16 mouse cellular contexts compared by ENCODE assay signal in genomic region chr11:44884337-44884736, GRCm38 (mm10).
"Had no signal": no experiment of that assay in that cellular context is flagged by ENCODE, and none has a peak within 500 bp of the region (broad histone marks: within the 10 kb centered on the region; RNA-seq: fewer than 3 reads in every experiment).

No protein-coding gene starts in this region.

- H3K36me3 ChIP-seq: liver, embryonic 13.5 days; midbrain, embryonic 12.5 days; midbrain, embryonic 15.5 days; stomach, embryonic 15.5 days had no signal

- DNase-seq: kidney, adult 18-20 months; layer of hippocampus, postnatal 36 days; liver, embryonic 13.5 days; lung, adult 2 months; lung, postnatal 14 days; retina, postnatal 1 day; right cerebral cortex, postnatal 25 days; spleen, adult 18-20 months; thymus, postnatal 25 days had no signal

- ATAC-seq: midbrain, embryonic 15.5 days had no signal

- H3K4me1 ChIP-seq: liver, embryonic 13.5 days; stomach, embryonic 15.5 days had no signal

- H3K4me3 ChIP-seq: left cerebral cortex, adult 2 months; liver, embryonic 13.5 days; midbrain, embryonic 12.5 days; midbrain, embryonic 15.5 days; myocyte; neural tube, embryonic 13.5 days; stomach, embryonic 15.5 days had no signal

- H3K27me3 ChIP-seq: liver, embryonic 13.5 days; midbrain, embryonic 12.5 days; midbrain, embryonic 15.5 days; neural tube, embryonic 13.5 days; stomach, embryonic 15.5 days had no signal

- H3K9me3 ChIP-seq: liver, embryonic 13.5 days; midbrain, embryonic 12.5 days; midbrain, embryonic 15.5 days; neural tube, embryonic 13.5 days; stomach, embryonic 15.5 days had no signal

- H3K9ac ChIP-seq: liver, embryonic 13.5 days; midbrain, embryonic 12.5 days; midbrain, embryonic 15.5 days; neural tube, embryonic 13.5 days; stomach, embryonic 15.5 days had no signal

- H3K27ac ChIP-seq: left cerebral cortex, adult 2 months; liver, embryonic 13.5 days; macrophage; midbrain, embryonic 12.5 days; midbrain, embryonic 15.5 days; neural tube, embryonic 13.5 days; stomach, embryonic 15.5 days had no signal

- H3K4me2 ChIP-seq: liver, embryonic 13.5 days; midbrain, embryonic 12.5 days; midbrain, embryonic 15.5 days; neural tube, embryonic 13.5 days; stomach, embryonic 15.5 days had no signal
